Mouse (Mus musculus): ENCODE data around the gene Per2. TPM values are rescaled to one million over a fixed set of nuclear protein-coding genes. Genes with fewer than 3 reads are reported as not detected.

Gene Per2
- polyA plus RNA-seq (2012; rRNA removed), result 5.6 and 6.8 TPM in 2 replicates

DNA sequence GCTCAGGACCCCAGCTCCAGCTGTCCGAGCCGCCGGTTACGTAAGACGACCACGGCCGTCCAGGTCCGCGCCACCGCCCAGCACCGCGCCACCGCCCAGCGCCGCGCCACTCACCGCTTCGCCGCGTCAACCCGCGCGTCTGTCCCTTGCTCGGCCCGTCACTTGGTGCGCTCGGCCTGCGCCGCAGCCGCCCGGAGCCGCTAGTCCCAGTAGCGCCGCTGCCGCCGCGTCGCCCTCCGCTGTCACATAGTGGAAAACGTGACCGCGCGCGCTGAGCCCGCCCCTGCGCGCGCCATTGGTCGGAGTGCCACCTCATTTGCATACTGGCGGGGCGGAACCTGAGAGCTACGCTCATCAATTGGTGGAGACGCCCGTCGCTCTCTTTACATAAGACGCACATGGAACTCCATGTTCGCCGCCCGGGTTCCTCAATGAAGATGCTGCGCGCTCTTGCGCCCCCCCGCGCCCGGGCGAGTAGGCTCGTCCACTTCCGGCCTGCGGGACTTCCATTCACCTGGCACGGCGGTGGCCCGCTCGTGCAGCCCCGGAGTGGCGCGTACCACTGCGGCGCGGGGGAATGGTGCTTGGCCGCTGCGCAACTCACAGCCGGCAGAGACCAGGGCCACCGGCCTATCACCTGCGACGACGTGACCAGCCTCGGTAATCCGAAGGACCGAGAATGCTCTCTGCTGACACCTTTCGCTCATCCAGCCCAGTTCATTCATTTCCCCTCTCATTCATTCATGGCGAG, at the start of gene Per2:
Gene Per2, minus strand, starts transcription at position 266 of the 751 bp plus-strand sequence.
- peak; percentile 52 for TF ChIP-seq CTCF (conservative IDR thresholded peaks at IDR 0.05; ENCODE audit: insufficient read depth, insufficient read length, low read depth, low read length)
- TF ChIP-seq POLR2A (IDR thresholded peaks at IDR 0.05; ENCODE audit: low read depth, low read length), result peak; percentile 30
- Histone ChIP-seq H3K4me3 (ENCODE audit: insufficient read depth, low read depth, low read length) (peak within 1 kb of the TSS; percentile 74), H3K27ac (ENCODE audit: insufficient read depth, low read depth, low read length) (peak within 1 kb of the TSS; percentile 96), H3K27me3 (replicated peaks; ENCODE audit: control insufficient read depth, insufficient read depth, low read length) (no peaks in the 10 kb centered on the region), H3K4me1 (ENCODE audit: control insufficient read depth, insufficient read depth, low read length) (peaks cover 58% of the 10 kb centered on the region), H3K36me3 (ENCODE audit: control insufficient read depth, insufficient read depth, low read length) (no peaks in the 10 kb centered on the region)
- WGBS, result under 1% methylated on average over 90 of the region's 91 CpGs
- DNase-seq, result peak; percentile 100

DNA sequence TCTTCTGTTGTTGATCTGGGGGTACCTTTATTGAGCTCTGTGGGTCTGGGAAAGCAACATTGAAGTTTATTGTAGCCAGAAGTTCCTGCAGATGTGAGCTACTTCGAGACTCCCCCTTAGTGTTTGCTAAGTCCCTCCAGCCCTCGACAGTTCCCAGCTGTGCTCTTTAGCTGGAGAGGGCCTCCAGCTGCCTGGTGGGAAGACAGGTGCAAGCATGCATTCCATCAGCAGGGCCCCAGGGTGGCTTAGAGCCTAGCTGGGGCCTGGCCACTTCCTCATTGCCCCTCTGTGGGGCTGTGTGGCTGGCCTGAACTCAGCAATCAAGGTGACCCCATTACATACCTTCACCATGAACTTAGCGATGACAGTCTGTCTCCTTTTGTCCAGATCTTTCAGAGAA, 45.5 kb upstream of the Per2 start:
- H3K4me1 ChIP-seq (ENCODE audit: control insufficient read depth, insufficient read depth, low read length), result no peaks in the 10 kb centered on the region
- TF ChIP-seq CTCF (conservative IDR thresholded peaks at IDR 0.05; ENCODE audit: insufficient read depth, insufficient read length, low read depth, low read length) (no peak), POLR2A (IDR thresholded peaks at IDR 0.05; ENCODE audit: low read depth, low read length) (no peak)
- H3K27me3 ChIP-seq (replicated peaks; ENCODE audit: control insufficient read depth, insufficient read depth, low read length), result no peaks in the 10 kb centered on the region
- H3K4me3 ChIP-seq (ENCODE audit: insufficient read depth, low read depth, low read length), result no peak overlapping the region
- no peak for DNase-seq
- WGBS, result 64% methylated on average over 3 of the region's 3 CpGs
- H3K36me3 ChIP-seq (ENCODE audit: control insufficient read depth, insufficient read depth, low read length), result no peaks in the 10 kb centered on the region
- H3K27ac ChIP-seq (ENCODE audit: insufficient read depth, low read depth, low read length), result no peak overlapping the region

DNA sequence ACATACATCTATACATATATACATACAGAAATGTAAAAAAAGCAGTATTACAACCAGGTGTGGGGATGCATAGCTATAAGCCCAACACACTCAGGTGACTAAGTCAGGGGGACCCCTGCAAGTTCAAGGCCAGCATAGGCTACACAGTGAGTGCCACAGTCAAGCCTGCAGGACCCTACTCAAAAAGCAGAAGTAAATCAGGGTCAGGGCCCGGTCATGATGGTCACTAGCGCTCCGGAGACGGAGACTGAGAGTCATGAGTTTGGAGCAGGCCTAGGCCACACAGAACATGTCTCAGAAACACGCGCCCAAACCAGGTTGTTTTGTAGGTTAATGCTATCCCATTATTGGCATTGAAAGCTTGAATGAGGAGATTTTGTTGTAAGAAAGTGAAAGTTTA, 39.5 kb upstream of the Per2 start:
- H3K36me3 ChIP-seq (ENCODE audit: control insufficient read depth, insufficient read depth, low read length), result no peaks in the 10 kb centered on the region
- WGBS, result 92% methylated on average over 6 of the region's 6 CpGs
- TF ChIP-seq POLR2A (IDR thresholded peaks at IDR 0.05; ENCODE audit: low read depth, low read length) (no peak), CTCF (conservative IDR thresholded peaks at IDR 0.05; ENCODE audit: insufficient read depth, insufficient read length, low read depth, low read length) (no peak)
- H3K4me1 ChIP-seq (ENCODE audit: control insufficient read depth, insufficient read depth, low read length), result peaks cover 9% of the 10 kb centered on the region; the same call in 1 of the 2 replicates
- H3K4me3 ChIP-seq (ENCODE audit: insufficient read depth, low read depth, low read length), result no peak overlapping the region
- DNase-seq, result no peak
- H3K27me3 ChIP-seq (replicated peaks; ENCODE audit: control insufficient read depth, insufficient read depth, low read length), result no peaks in the 10 kb centered on the region
- H3K27ac ChIP-seq (ENCODE audit: insufficient read depth, low read depth, low read length), result no peak overlapping the region

DNA sequence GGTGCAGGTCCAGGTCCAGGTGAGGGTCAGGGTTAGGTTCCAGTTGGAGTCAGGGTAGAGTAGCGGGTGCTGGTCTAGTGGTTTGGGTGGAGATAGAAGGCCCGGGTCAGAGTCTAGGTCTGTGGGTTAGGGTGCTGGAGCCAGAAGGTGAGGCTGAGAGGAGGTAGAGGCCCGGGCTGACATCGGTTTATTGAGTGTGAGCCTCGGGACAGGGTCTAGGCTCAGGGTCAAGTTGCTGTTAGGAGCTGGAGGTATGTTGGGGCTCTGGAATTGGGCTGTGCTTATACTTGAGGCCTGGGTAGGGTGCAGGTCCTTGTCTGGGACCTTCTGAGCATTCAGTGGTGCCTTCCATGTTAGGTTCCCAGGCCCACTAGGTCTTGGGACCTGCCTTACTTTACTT, 36.2 kb upstream of the Per2 start:
- WGBS, result 26% methylated on average over 5 of the region's 5 CpGs
- TF ChIP-seq POLR2A (IDR thresholded peaks at IDR 0.05; ENCODE audit: low read depth, low read length) (no peak), CTCF (conservative IDR thresholded peaks at IDR 0.05; ENCODE audit: insufficient read depth, insufficient read length, low read depth, low read length) (no peak)
- H3K36me3 ChIP-seq (ENCODE audit: control insufficient read depth, insufficient read depth, low read length), result no peaks in the 10 kb centered on the region
- peaks cover 9% of the 10 kb centered on the region; the same call in 1 of the 2 replicates for H3K4me1 ChIP-seq (ENCODE audit: control insufficient read depth, insufficient read depth, low read length)
- no peaks in the 10 kb centered on the region for H3K27me3 ChIP-seq (replicated peaks; ENCODE audit: control insufficient read depth, insufficient read depth, low read length)
- H3K4me3 ChIP-seq (ENCODE audit: insufficient read depth, low read depth, low read length), result peak overlapping the region; percentile 68
- H3K27ac ChIP-seq (ENCODE audit: insufficient read depth, low read depth, low read length), result no peak overlapping the region
- peak; percentile 28 for DNase-seq

DNA sequence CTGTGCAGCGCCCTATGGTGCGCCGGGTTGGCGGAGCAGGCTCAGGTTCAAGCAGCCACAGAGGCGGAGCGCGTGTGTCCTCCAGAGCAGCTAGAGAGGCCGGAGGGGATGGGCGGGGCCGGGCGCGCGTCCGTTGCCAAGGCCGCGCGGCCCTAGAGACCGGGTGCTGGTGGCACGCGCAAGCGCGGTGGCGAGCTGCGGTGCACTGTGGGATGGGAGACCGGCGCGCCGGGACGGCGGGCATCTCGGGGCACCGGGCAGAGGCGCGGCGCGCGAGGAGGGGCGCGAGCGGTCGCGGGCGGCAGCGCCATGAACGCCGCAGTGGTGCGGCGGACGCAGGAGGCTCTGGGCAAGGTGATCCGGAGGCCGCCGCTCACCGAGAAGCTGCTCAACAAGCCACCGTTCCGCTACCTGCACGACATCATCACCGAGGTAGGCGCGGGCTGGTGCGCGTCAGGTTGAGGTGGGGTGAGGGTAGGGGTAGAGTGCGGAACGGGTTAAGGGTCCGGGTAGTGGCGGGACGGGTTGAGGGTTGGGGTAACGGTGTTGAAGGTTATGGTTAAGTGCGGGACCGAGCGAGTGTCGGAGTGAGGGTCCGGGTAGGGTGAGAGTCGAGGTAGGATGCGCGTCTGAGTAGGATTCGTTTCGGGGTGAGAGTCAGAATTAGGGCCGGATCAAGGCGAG, 35.5 kb upstream of the Per2 start, which contains the start of gene Traf3ip1:
Gene Traf3ip1, plus strand, starts transcription at position 191 of the 684 bp plus-strand sequence.
- no peak for TF ChIP-seq CTCF (conservative IDR thresholded peaks at IDR 0.05; ENCODE audit: insufficient read depth, insufficient read length, low read depth, low read length)
- peak; percentile 3 for TF ChIP-seq POLR2A (IDR thresholded peaks at IDR 0.05; ENCODE audit: low read depth, low read length)
- Histone ChIP-seq H3K27me3 (replicated peaks; ENCODE audit: control insufficient read depth, insufficient read depth, low read length) (no peaks in the 10 kb centered on the region), H3K27ac (ENCODE audit: insufficient read depth, low read depth, low read length) (no peak within 1 kb of the TSS), H3K36me3 (ENCODE audit: control insufficient read depth, insufficient read depth, low read length) (no peaks in the 10 kb centered on the region), H3K4me3 (ENCODE audit: insufficient read depth, low read depth, low read length) (peak within 1 kb of the TSS; percentile 68), H3K4me1 (ENCODE audit: control insufficient read depth, insufficient read depth, low read length) (peaks cover 9% of the 10 kb centered on the region; the same call in 1 of the 2 replicates)
- WGBS, result under 1% methylated on average over 79 of the region's 79 CpGs
- DNase-seq, result peak; percentile 97

DNA sequence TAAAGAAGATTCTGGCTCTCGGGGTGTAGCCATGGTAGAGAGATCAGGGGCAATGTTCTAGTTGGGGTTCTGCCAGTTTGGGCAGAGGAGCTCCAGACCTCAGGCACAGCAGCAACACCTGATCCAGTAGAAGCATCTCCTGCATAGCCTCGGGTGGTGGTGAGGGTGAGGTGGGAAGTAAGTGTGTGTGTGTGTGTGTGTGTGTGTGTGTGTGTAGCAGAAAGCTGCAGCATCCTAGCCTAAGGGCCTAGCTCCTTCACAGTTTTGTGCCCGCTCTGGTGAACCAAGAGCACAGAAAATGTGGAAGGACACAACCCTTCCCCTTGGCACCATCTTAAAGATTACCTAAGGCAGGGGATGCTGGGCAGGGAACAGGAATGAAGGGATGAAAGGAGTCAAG, 34.8 kb upstream of the Per2 start:
- H3K27ac ChIP-seq (ENCODE audit: insufficient read depth, low read depth, low read length), result no peak overlapping the region

GRCm38 (mm10) chr1:91492740-91493139, 33.6 kb upstream of the Per2 start:
- H3K27me3 ChIP-seq (replicated peaks; ENCODE audit: control insufficient read depth, insufficient read depth, low read length), result no peaks in the 10 kb centered on the region
- no peak for DNase-seq
- TF ChIP-seq POLR2A (IDR thresholded peaks at IDR 0.05; ENCODE audit: low read depth, low read length) (no peak), CTCF (conservative IDR thresholded peaks at IDR 0.05; ENCODE audit: insufficient read depth, insufficient read length, low read depth, low read length) (no peak)
- no peaks in the 10 kb centered on the region for H3K36me3 ChIP-seq (ENCODE audit: control insufficient read depth, insufficient read depth, low read length)
- no peak overlapping the region for H3K27ac ChIP-seq (ENCODE audit: insufficient read depth, low read depth, low read length)
- 54% methylated on average over 2 of the region's 2 CpGs for WGBS
- peaks cover 9% of the 10 kb centered on the region; the same call in 1 of the 2 replicates for H3K4me1 ChIP-seq (ENCODE audit: control insufficient read depth, insufficient read depth, low read length)
- H3K4me3 ChIP-seq (ENCODE audit: insufficient read depth, low read depth, low read length), result no peak overlapping the region

More for the DNA sequence above, 34.8 kb upstream of the Per2 start:
- Histone ChIP-seq H3K4me1 (ENCODE audit: control insufficient read depth, insufficient read depth, low read length) (peaks cover 9% of the 10 kb centered on the region; the same call in 1 of the 2 replicates), H3K27me3 (replicated peaks; ENCODE audit: control insufficient read depth, insufficient read depth, low read length) (no peaks in the 10 kb centered on the region), H3K4me3 (ENCODE audit: insufficient read depth, low read depth, low read length) (no peak overlapping the region), H3K36me3 (ENCODE audit: control insufficient read depth, insufficient read depth, low read length) (no peaks in the 10 kb centered on the region)
- no peak for TF ChIP-seq CTCF (conservative IDR thresholded peaks at IDR 0.05; ENCODE audit: insufficient read depth, insufficient read length, low read depth, low read length)
- TF ChIP-seq POLR2A (IDR thresholded peaks at IDR 0.05; ENCODE audit: low read depth, low read length), result no peak
- WGBS, result 27% methylated on average over 3 of the region's 3 CpGs
- peak; percentile 5 for DNase-seq
